Mouse (Mus musculus): ENCODE data around the gene Ppp1r9a.

DNA sequence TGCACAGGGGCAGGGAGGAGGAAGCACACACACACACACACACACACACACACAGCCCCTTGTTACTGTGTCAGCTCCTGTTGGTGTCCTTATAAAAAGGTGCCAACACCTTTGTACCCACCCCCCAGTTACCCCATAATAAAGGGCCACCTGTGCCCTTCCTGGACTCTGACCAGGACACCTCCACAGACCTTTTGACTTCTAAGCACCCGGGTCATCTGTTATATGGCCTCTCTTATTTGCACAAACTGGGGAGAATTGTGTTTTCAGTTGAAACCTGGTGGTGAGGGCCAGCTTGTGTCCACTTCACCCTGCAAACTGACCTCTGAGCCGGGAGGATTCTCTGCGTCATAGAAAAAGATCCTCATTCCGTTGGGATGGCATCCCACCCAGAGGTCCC is 268.7 kb downstream of the Ppp1r9a start:
- no peak for TF ChIP-seq POLR2A (IDR thresholded peaks at IDR 0.05; ENCODE audit: extremely low read depth, insufficient read depth, low read length)
- TF ChIP-seq CTCF (IDR thresholded peaks at IDR 0.05; ENCODE audit: extremely low read depth, insufficient read depth, low read length), result no peak

Data from cortical plate, adult 2 months (tissue).